Mouse (Mus musculus) layer of hippocampus, adult 2 months (tissue): Measurements from ENCODE around the gene S100a16. TPM values are rescaled to one million over a fixed set of nuclear protein-coding genes. Genes with fewer than 3 reads are reported as not detected.
A peak's percentile ranks its signal among the peaks of the same experiment; 100 is the strongest.

Experiments used
- DNase-seq, 2 experiments: peaks; one replicate each; pipeline ENCODE4 v3.0.0; 2022; ENCODE audit warnings: low spot score in 2 of 2
- H3K27ac ChIP-seq: fragments of 200-600 bp; 2 replicates; pipeline ENCODE4 v1.8.1; 2022
- H3K4me3 ChIP-seq: fragments of 200-600 bp; 2 replicates; pipeline ENCODE4 v1.8.1; 2022; ENCODE audit warnings: mild to moderate bottlenecking
- CTCF ChIP-seq: fragments of 200-600 bp; conservative IDR thresholded peaks from 2 replicates; pipeline ENCODE4 v1.8.1; 2022; ENCODE audit warnings: antibody characterized with exemption, mild to moderate bottlenecking, moderate library complexity
- total RNA-seq, 2 experiments: library from RNA; stranded (reverse); gene quantifications; 2 replicates each; pipeline ENCODE4 v1.2.3; 2021

Gene S100a16
- total RNA-seq, 2 experiments from 2014 or later, result 79.0 to 82.8 TPM

- peak within 1 kb of the TSS; percentile 93 for H3K4me3 ChIP-seq
- DNase-seq, result peak; percentile 98 to 99
- H3K27ac ChIP-seq, result peak within 1 kb of the TSS; percentile 98
- no peak for TF ChIP-seq CTCF
These were observed 27.9 kb upstream of the S100a16 start, which contains the start of gene Chtop for GRCm38 (mm10) chr3:90508950-90509746. Gene Chtop, minus strand, starts transcription at chr3:90509498.

GRCm38 (mm10) chr3:90509747-90510123, 27.3 kb upstream of the S100a16 start:
- H3K27ac ChIP-seq, result peak overlapping the region; percentile 98; the same call in 1 of the 2 replicates

GRCm38 (mm10) chr3:90512276-90512675, 24.8 kb upstream of the S100a16 start:
- no peak for DNase-seq
- no peak overlapping the region for H3K27ac ChIP-seq
- TF ChIP-seq CTCF, result no peak
- no peak overlapping the region for H3K4me3 ChIP-seq

More at GRCm38 (mm10) chr3:90509747-90510123, 27.3 kb upstream of the S100a16 start:
- peak overlapping the region; percentile 93 for H3K4me3 ChIP-seq
- no peak for DNase-seq
- no peak for TF ChIP-seq CTCF

- no peak for TF ChIP-seq CTCF
- Histone ChIP-seq H3K4me3 (peak overlapping the region; percentile 57), H3K27ac (peak overlapping the region; percentile 88)
- DNase-seq, result no peak
These were observed 24.0 kb upstream of the S100a16 start for GRCm38 (mm10) chr3:90512948-90513642.

- Histone ChIP-seq H3K27ac (peak within 1 kb of the TSS; percentile 88), H3K4me3 (peak within 1 kb of the TSS; percentile 57)
- peak; percentile 56 to 60 for DNase-seq
These were observed 23.1 kb upstream of the S100a16 start, which contains the start of the genes S100a1 and S100a13 for GRCm38 (mm10) chr3:90513796-90514590. Gene S100a1, minus strand, starts transcription at chr3:90514392. Gene S100a13, plus strand, starts transcription at chr3:90514435.

GRCm38 (mm10) chr3:90514691-90515090, 22.4 kb upstream of the S100a16 start:
- H3K4me3 ChIP-seq, result peak overlapping the region; percentile 57
- no peak for TF ChIP-seq CTCF
- H3K27ac ChIP-seq, result peak overlapping the region; percentile 88

More at GRCm38 (mm10) chr3:90513796-90514590, 23.1 kb upstream of the S100a16 start, which contains the start of the genes S100a1 and S100a13:
- TF ChIP-seq CTCF, result peak; percentile 57

GRCm38 (mm10) chr3:90515242-90515641, 21.8 kb upstream of the S100a16 start:
- TF ChIP-seq CTCF, result no peak
- H3K4me3 ChIP-seq, result peak overlapping the region; percentile 57
- peak overlapping the region; percentile 88 for H3K27ac ChIP-seq
- no peak for DNase-seq

More at GRCm38 (mm10) chr3:90514691-90515090, 22.4 kb upstream of the S100a16 start:
- no peak for DNase-seq

GRCm38 (mm10) chr3:90515789-90516188, 21.3 kb upstream of the S100a16 start:
- DNase-seq, result no peak
- H3K27ac ChIP-seq, result peak overlapping the region; percentile 88; the same call in 1 of the 2 replicates
- peak overlapping the region; percentile 57 for H3K4me3 ChIP-seq
- TF ChIP-seq CTCF, result no peak

GRCm38 (mm10) chr3:90517711-90518110, 19.3 kb upstream of the S100a16 start:
- H3K4me3 ChIP-seq, result no peak overlapping the region
- DNase-seq, result no peak
- H3K27ac ChIP-seq, result no peak overlapping the region
- TF ChIP-seq CTCF, result no peak

GRCm38 (mm10) chr3:90525421-90525820, 11.6 kb upstream of the S100a16 start:
- peak; percentile 91 for TF ChIP-seq CTCF
- peak; percentile 53 to 71 for DNase-seq
- H3K27ac ChIP-seq, result peak overlapping the region; percentile 24; the same call in 1 of the 2 replicates
- no peak overlapping the region for H3K4me3 ChIP-seq

- H3K27ac ChIP-seq, result peak overlapping the region; percentile 24; the same call in 1 of the 2 replicates
- no peak for TF ChIP-seq CTCF
- no peak for DNase-seq
- no peak overlapping the region for H3K4me3 ChIP-seq
These were observed 11.0 kb upstream of the S100a16 start for GRCm38 (mm10) chr3:90526076-90526475.

- Histone ChIP-seq H3K27ac (peak within 1 kb of the TSS; percentile 24; the same call in 1 of the 2 replicates), H3K4me3 (no peak within 1 kb of the TSS)
- no peak for DNase-seq
- no peak for TF ChIP-seq CTCF
These were observed 10.5 kb upstream of the S100a16 start, which contains the start of gene S100a14 for GRCm38 (mm10) chr3:90526580-90526979. Gene S100a14, plus strand, starts transcription at chr3:90526856.
